Mouse (Mus musculus) heart, embryonic 14.5 days (tissue): ENCODE measurements around the gene Aatf. TPM values are rescaled to one million over a fixed set of nuclear protein-coding genes. Genes with fewer than 3 reads are reported as not detected.

Experiments
- ATAC-seq: fragments of 200-750 bp; cut with Nextera tagmentation; 2 replicates; pipeline ENCODE4 v1.8.0; 2017; ENCODE audit warnings: low read depth, moderate TSS enrichment; ENCODE audit not compliant: insufficient number of reproducible peaks, insufficient read depth, low FRiP score
- H3K27ac ChIP-seq, 2 experiments: fragments of 200-500 bp in 1 of 2; fragments of 300-500 bp in 1 of 2; sonication (generic) in 1 of 2; replicated peaks in 1 of 2; 2 replicates each; pipeline ENCODE4 v1.5.1; 2012 to 2014; ENCODE audit warnings: low read depth in 2 of 2, low read length in 2 of 2, control low read depth in 1 of 2, mild to moderate bottlenecking in 1 of 2, mixed read lengths in 1 of 2; ENCODE audit not compliant: control insufficient read depth in 1 of 2, insufficient read depth in 1 of 2
- H3K27me3 ChIP-seq: fragments of 300-500 bp; sonication (generic); 2 replicates; pipeline ENCODE4 v1.6.1; 2014; ENCODE audit warnings: mild to moderate bottlenecking, low read length, control low read depth; ENCODE audit not compliant: control insufficient read depth, insufficient read depth
- H3K36me3 ChIP-seq: fragments of 300-500 bp; sonication (generic); 2 replicates; pipeline ENCODE4 v1.6.1; 2014; ENCODE audit warnings: mild to moderate bottlenecking, control low read depth, low read length, mixed read lengths; ENCODE audit not compliant: control insufficient read depth, insufficient read depth
- H3K4me1 ChIP-seq, 2 experiments: fragments of 200-500 bp in 1 of 2; fragments of 300-500 bp in 1 of 2; sonication (generic) in 1 of 2; 2 replicates each; pipeline ENCODE4 v1.6.1; 2012 to 2014; ENCODE audit warnings: low read length in 2 of 2, control low read depth in 1 of 2, mixed read lengths in 1 of 2; ENCODE audit not compliant: control insufficient read depth in 2 of 2, insufficient read depth in 2 of 2
- H3K4me2 ChIP-seq: fragments of 300-500 bp; sonication (generic); 2 replicates; pipeline ENCODE4 v1.6.1; 2014; ENCODE audit warnings: mild to moderate bottlenecking, low read length
- H3K4me3 ChIP-seq, 2 experiments: fragments of 200-500 bp in 1 of 2; fragments of 300-500 bp in 1 of 2; sonication (generic) in 1 of 2; 2 replicates each; pipeline ENCODE4 v1.5.1; 2012 to 2014; ENCODE audit warnings: low read length in 2 of 2, mild to moderate bottlenecking in 2 of 2, control low read depth in 1 of 2, low read depth in 1 of 2, moderate library complexity in 1 of 2; ENCODE audit not compliant: control insufficient read depth in 1 of 2, insufficient read depth in 1 of 2
- H3K9ac ChIP-seq: fragments of 300-500 bp; sonication (generic); 2 replicates; pipeline ENCODE4 v1.6.1; 2014; ENCODE audit warnings: mild to moderate bottlenecking, low read length
- H3K9me3 ChIP-seq: fragments of 300-500 bp; sonication (generic); 2 replicates; pipeline ENCODE4 v1.6.1; 2016; ENCODE audit warnings: low read length, control low read depth; ENCODE audit not compliant: control insufficient read depth
- WGBS: fragments of 180-500 bp; shearing (Covaris S2); extraction: QIAGEN DNeasy Blood & Tissue Kit; methylation state at CpG from one replicate; pipeline ENCODE4 v1.1.7; 2014; 5-methylcytosine and 5-hydroxymethylcytosine counted together
- polyA plus RNA-seq: library from polyadenylated mRNA; unstranded; fragments of >200 nt; fragmentation: Nextera tagmentation; extraction: Ambion mirVana; gene quantifications from 2 replicates; pipeline ENCODE4 v1.2.1, GENCODE M21; 2014

Aatf gene
- polyA plus RNA-seq, 1 experiment from 2014 or later = 23.8 TPM

GRCm38 (mm10) chr11:84520269-84521070 lies 7.1 kb upstream of the Aatf start:
- Histone ChIP-seq H3K9me3 (no peaks in the 10 kb centered on the region), H3K4me2 (no peak overlapping the region), H3K4me1 (peaks cover 9 to 17% of the 10 kb centered on the region in 2 experiments; a peak in 2 of 4 replicates), H3K27me3 (peaks cover 97% of the 10 kb centered on the region), H3K9ac (no peak overlapping the region), H3K27ac (no peak overlapping the region), H3K36me3 (no peaks in the 10 kb centered on the region), H3K4me3 (no peak overlapping the region; a peak in 1 of 4 replicates)
- ATAC-seq = no peak
- WGBS = 9% methylated on average over 30 of the region's 31 CpGs

- Histone ChIP-seq H3K4me2 (no peak overlapping the region), H3K27me3 (peaks cover 97% of the 10 kb centered on the region), H3K4me3 (no peak overlapping the region; a peak in 1 of 4 replicates), H3K27ac (no peak overlapping the region), H3K9ac (no peak overlapping the region), H3K36me3 (no peaks in the 10 kb centered on the region), H3K9me3 (no peaks in the 10 kb centered on the region), H3K4me1 (peaks cover 4 to 11% of the 10 kb centered on the region in 2 experiments; a peak in 2 of 4 replicates)
- WGBS = 25% methylated on average over 34 of the region's 34 CpGs
- no peak for ATAC-seq
These were observed 6.4 kb upstream of the Aatf start for GRCm38 (mm10) chr11:84519576-84520268.

- Histone ChIP-seq H3K9me3 (no peaks in the 10 kb centered on the region), H3K4me1 (peaks cover 4 to 8% of the 10 kb centered on the region in 2 experiments; a peak in 1 of 4 replicates), H3K9ac (no peak overlapping the region), H3K27me3 (peaks cover 97% of the 10 kb centered on the region), H3K4me3 (no peak overlapping the region), H3K36me3 (no peaks in the 10 kb centered on the region), H3K4me2 (no peak overlapping the region), H3K27ac (no peak overlapping the region)
- WGBS = 58% methylated on average over 12 of the region's 12 CpGs
- ATAC-seq = no peak
These were observed 5.7 kb upstream of the Aatf start for GRCm38 (mm10) chr11:84519036-84519435.

- H3K27me3 ChIP-seq = peaks cover 90% of the 10 kb centered on the region
- H3K27ac ChIP-seq = no peak overlapping the region
- no peak for ATAC-seq
- 72% methylated on average over 5 of the region's 5 CpGs for WGBS
- no peaks in the 10 kb centered on the region for H3K36me3 ChIP-seq
- no peak overlapping the region for H3K9ac ChIP-seq
- no peak overlapping the region for H3K4me3 ChIP-seq
- H3K9me3 ChIP-seq = no peaks in the 10 kb centered on the region
- peaks cover 4% of the 10 kb centered on the region in 2 experiments; a peak in 1 of 4 replicates for H3K4me1 ChIP-seq
- H3K4me2 ChIP-seq = no peak overlapping the region
These were observed 4.9 kb upstream of the Aatf start for GRCm38 (mm10) chr11:84518261-84518660.

GRCm38 (mm10) chr11:84517431-84517830 lies 4.1 kb upstream of the Aatf start:
- Histone ChIP-seq H3K9me3 (no peaks in the 10 kb centered on the region), H3K4me2 (no peak overlapping the region), H3K4me3 (no peak overlapping the region), H3K27ac (no peak overlapping the region), H3K36me3 (no peaks in the 10 kb centered on the region), H3K9ac (no peak overlapping the region), H3K4me1 (peaks cover 0 to 6% of the 10 kb centered on the region in 2 experiments; a peak in 2 of 4 replicates), H3K27me3 (peaks cover 82% of the 10 kb centered on the region)
- WGBS = 52% methylated on average over 2 of the region's 2 CpGs
- no peak for ATAC-seq

- H3K4me2 ChIP-seq = no peak overlapping the region
- no peak overlapping the region for H3K9ac ChIP-seq
- peaks cover 75% of the 10 kb centered on the region for H3K27me3 ChIP-seq
- 14% methylated on average over 14 of the region's 14 CpGs for WGBS
- H3K4me1 ChIP-seq = peaks cover 0 to 7% of the 10 kb centered on the region in 2 experiments; a peak in 2 of 4 replicates
- no peaks in the 10 kb centered on the region for H3K9me3 ChIP-seq
- no peak overlapping the region for H3K27ac ChIP-seq
- 0 out of 2 replicates have a peak, but pooled peaks cover 4% of the 10 kb centered on the region for H3K36me3 ChIP-seq
- no peak overlapping the region for H3K4me3 ChIP-seq
- no peak for ATAC-seq
These were observed 3.3 kb upstream of the Aatf start for GRCm38 (mm10) chr11:84516501-84517240.

- ATAC-seq = no peak
- Histone ChIP-seq H3K9ac (no peak overlapping the region), H3K36me3 (peaks cover 42% of the 10 kb centered on the region), H3K4me3 (no peak overlapping the region), H3K4me1 (peaks cover 0 to 7% of the 10 kb centered on the region in 2 experiments; a peak in 2 of 4 replicates), H3K27me3 (peaks cover 31% of the 10 kb centered on the region), H3K27ac (no peak overlapping the region), H3K9me3 (no peaks in the 10 kb centered on the region), H3K4me2 (peak overlapping the region; percentile 95)
- 64% methylated on average over 1 of the region's 1 CpGs for WGBS
These were observed 1.3 kb downstream of the Aatf start for GRCm38 (mm10) chr11:84512031-84512430.
